Mouse (Mus musculus): ENCODE data around the gene Ccnc. TPM values are rescaled to one million over a fixed set of nuclear protein-coding genes. Genes with fewer than 3 reads are reported as not detected.

The Ccnc gene
- total RNA-seq (2021) = 10 to 100 TPM; 31.7 to 35.2 TPM
- long read RNA-seq, experiment 1, transcript Ccnc-202 (12 exons, 3,365 nt) = major isoform, 17 of 29 reads
- long read RNA-seq, experiment 1, partial matches to known transcripts = 4 of 29 reads
- long read RNA-seq, experiment 1, other reads (novel, unspliced or antisense) = 3 of 29 reads
- long read RNA-seq, experiment 2, transcript Ccnc-202 (12 exons, 3,365 nt) = major isoform, 13 of 32 reads
- long read RNA-seq, experiment 2, transcript Ccnc-203 (12 exons, 1,406 nt) = minor isoform, 5 of 32 reads
- long read RNA-seq, experiment 2, partial matches to known transcripts = 3 of 32 reads
- long read RNA-seq, experiment 2, other reads (novel, unspliced or antisense) = 7 of 32 reads

DNA sequence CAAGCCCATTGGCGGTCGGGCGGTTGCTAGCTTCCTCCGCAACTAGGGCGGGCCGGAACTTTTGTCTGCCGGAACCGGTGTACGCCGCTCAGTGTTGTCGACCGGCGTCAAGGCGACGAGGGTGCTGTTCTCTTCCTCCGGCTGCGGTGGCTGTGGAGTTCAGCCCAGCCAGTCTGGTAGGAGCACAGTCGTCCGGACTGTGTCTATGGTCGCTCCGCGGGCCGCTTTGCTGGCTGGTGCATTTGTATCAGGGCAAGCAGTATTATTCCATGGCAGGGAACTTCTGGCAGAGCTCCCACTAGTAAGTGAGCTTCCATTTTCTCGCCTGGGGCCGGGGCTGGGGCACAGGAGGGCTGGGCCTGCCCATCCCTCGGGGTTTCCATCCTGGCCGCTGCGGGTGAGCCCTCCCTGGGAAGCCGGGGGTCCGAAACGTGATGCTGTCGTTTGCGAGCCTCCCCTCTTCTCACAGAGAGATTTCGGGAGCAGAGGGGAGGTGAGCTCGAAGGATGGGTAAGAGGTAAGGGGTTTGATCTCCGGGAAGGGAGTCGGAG lies at the start of gene Ccnc:
Ccnc (plus strand) TSS at position 87 of the 551 bp plus-strand sequence.
- peak within 1 kb of the TSS; percentile 85 for H3K27ac ChIP-seq
- peak; percentile 92 to 94 for DNase-seq (ENCODE audit: extremely low spot score in 1 of 2, low spot score in 2 of 2)
- intact Hi-C loops (cut with DNase I) = loop anchor here (2.0 to 5.0 kb wide), 2 partner anchors 39 to 85 kb away; partner anchors contain the start of genes Tstd3 and Usp45
- TF ChIP-seq CTCF (IDR thresholded peaks at IDR 0.05) = no peak
- H3K4me3 ChIP-seq = peak within 1 kb of the TSS; percentile 82

DNA sequence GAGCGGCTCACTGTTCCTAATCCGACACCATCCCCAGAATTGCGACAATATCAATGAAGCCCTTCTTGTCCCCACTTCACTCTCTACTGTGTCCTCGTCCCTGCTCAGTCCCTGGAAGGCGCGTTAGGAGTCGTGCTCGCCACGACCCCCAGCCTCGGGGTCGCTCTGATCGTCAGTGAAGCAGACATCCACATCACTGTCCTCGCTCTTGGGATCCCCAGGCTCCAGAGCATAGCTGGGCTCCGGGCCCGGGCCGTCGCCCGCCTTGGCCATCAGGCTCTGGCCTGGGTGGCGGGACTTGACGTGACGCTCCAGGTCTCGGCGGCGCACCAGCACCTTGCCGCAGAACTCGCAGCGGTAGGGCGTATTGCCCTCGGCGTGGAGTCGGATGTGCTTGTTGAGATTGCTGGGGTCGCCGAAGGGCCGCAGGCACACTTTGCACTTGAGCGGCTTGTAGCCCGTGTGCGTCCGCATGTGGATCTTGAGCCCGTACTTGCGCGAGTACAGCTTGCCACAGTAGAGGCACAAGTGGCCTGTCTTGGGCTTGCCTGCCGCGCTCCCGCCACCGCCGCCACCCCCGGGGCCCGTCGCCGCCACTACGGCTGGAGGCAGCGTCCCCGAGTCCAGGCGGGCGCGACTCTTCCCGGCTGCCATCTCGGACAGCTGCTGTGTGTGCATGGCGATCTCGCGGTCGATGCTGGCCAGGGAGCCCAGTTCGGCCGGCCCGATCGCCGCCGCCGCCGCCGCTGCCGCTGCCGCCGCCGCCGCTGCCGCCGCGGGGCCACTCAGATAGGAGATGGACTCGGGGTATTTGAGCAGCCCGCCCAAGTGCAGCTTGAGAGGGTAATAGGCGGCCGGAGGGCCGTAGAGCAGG lies 49.2 kb upstream of the Ccnc start:
- H3K27ac ChIP-seq = no peak overlapping the region
- intact Hi-C loops (cut with DNase I) = no loop called here
- H3K4me3 ChIP-seq = no peak overlapping the region
- no peak for TF ChIP-seq CTCF (IDR thresholded peaks at IDR 0.05)
- no peak for DNase-seq (ENCODE audit: extremely low spot score in 1 of 2, low spot score in 2 of 2)

DNA sequence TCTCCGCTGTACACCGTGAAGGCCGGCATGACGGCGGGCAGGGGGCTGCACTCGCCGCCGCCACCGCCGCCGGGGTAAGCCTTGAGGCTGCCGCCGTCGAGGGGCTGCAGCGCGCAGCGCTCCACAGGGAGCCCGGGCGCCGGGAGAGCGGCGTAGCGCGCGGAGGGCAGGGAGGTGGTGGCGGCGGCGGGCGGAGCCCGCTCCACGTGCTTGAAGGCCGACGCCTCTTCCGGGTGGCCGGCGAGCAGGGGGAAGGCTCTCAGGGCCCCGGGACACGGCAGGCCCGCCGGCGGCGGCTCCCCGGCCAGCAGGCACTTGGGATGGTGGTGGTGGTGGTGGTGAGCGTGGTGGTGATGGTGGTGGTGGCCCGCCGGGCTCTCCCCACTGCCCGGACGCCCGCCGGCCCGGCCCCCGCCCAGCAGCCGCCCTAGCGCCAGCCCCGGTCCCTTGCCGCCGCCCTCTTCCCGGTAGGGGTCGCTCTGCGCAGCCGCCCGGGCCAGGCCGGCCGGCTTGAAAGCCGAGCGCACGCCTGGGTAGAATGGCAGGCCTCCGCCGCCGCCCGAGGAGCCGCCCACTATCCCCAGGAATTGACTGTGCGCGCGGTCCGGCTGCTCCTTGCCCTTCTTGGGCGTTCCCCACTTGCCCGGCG lies 48.4 kb upstream of the Ccnc start:
- intact Hi-C loops (cut with DNase I) = no loop called here
- DNase-seq (ENCODE audit: extremely low spot score in 1 of 2, low spot score in 2 of 2) = no peak

DNA sequence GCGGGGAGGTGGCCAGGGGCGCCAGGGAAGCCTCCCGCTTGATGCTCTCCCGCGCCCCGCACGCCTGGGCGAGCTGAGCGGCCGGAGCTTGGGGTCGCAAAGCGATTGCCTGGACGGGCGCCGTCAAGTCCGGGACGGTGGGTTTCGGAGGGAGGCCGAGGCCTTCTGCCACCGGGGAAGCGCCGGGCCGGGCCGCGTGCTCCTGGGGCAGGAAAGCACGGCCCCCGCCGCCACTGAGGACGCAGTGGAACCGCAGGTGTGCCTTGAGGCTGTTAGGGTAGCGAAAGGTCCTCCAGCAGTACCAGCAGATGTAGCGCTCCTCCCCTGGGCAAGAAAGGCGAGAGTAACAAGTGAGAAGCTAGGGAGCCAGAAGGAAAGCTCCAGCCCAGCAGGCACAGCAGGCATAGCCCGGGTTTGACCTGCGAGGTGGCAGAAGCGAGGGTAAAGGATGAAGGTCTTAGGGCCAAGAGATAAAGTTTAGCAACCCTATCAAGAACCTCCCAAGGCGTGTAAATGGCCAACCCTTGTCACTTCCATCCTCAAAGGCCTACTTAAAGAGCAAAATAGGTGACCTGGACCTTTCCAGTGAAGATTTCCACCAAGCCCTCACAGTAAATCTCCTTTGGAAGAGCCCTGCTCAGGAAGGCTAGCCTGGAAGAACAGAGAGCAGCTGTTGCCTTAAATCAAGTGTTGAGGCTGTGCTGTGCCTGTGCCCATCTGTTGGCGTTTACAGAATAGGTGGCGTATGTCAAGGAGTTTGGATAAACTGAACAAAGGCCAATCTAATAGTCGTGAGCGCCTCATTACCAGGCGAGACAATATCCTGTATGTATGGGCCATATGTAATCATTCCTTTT lies 47.6 kb upstream of the Ccnc start:
- H3K4me3 ChIP-seq = no peak overlapping the region
- no peak for TF ChIP-seq CTCF (IDR thresholded peaks at IDR 0.05)
- intact Hi-C loops (cut with DNase I) = no loop called here

More for the DNA sequence above, 48.4 kb upstream of the Ccnc start:
- TF ChIP-seq CTCF (IDR thresholded peaks at IDR 0.05) = no peak; the same call in 1 of the 2 replicates
- Histone ChIP-seq H3K27ac (no peak overlapping the region), H3K4me3 (no peak overlapping the region)

DNA sequence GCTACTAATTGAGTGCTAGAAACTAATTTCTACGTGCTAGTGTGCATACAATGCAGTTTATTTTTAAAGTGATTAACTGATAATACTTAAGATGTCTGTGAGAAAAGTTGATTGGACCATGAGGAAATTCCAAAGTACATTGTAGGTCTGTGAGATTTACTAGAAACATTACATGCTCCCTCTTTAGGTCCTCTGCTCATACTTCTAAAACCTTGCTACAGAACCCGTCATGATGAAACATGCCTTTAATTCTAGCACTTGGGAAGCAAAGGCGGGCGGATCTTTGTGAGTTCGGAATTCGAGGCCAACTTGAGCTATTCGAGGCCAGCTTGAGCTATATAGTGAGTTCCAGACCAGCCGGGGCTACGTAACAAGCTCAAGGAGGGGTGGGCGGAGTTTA lies 46.5 kb upstream of the Ccnc start:
- Histone ChIP-seq H3K4me3 (no peak overlapping the region), H3K27ac (no peak overlapping the region)
- no peak for DNase-seq (ENCODE audit: extremely low spot score in 1 of 2, low spot score in 2 of 2)
- TF ChIP-seq CTCF (IDR thresholded peaks at IDR 0.05) = no peak
- intact Hi-C loops (cut with DNase I) = no loop called here

More for the DNA sequence above, 47.6 kb upstream of the Ccnc start:
- H3K27ac ChIP-seq = no peak overlapping the region
- no peak for DNase-seq (ENCODE audit: extremely low spot score in 1 of 2, low spot score in 2 of 2)

DNA sequence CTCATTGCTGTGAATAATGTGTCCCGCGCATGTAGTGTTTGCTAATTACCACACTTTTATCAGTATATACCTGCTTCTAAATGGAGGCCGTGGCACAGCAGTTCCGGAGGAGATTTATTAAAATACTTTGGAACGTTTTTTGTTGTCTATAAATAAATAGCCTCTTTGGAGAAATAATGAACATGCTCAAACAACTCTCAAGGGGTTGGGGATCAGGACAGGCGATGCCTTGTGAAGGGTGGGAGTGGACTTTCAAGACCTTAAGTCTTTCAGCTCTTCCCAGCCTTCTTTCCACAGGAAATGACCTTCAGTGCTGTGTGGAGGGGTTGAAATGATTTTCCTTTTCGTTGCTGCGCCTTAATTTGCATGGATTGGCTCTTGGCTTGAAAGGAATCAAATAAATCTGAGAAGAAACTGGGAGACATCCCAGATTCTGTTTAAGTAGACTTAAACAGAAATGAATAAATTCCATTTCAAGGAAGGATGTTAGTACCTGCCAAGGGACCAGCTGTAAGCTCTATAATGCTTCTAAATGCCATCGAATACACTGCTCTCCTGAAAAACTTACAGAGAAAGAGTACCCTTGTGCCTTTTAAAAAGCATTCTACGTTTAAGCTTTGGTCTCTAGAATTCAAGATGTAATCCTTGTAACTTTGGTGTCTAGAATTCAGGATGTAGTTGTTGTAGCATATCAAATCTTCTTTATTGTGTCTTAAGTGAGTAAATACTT lies 44.9 kb upstream of the Ccnc start:
- no peak overlapping the region for H3K27ac ChIP-seq
- no peak for TF ChIP-seq CTCF (IDR thresholded peaks at IDR 0.05)
- DNase-seq (ENCODE audit: extremely low spot score in 1 of 2, low spot score in 2 of 2) = no peak
- H3K4me3 ChIP-seq = no peak overlapping the region
- intact Hi-C loops (cut with DNase I) = no loop called here

DNA sequence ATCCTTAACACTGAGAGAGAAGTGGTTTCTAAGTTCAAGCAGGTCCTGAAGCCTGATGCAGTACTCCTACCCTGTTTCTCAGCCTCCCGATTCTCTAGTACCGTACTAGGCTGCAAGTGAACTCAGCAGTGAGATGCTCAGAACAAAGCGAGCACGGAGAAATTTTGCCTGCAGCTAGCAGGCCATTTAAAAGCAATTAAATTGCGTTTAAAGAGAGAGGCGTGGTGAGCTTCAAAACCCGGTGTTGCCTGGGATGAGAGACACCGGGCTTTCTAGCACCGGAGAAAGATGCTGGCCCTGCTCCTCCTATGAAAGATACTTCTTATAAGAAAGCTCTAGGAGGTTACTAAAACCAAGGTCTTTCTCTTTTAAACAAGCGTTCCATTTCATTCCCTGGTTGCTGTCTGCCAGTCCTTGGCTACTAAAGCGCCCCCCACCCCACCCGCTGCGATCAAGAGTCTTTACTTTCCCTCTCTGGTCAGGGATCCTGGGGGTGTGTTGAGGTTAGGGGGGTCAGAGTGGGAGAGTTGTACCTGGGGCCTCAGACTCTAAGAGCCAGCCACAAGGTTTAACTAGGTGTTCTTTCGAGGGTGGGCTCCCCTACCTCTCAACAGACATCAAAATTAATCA lies 43.0 kb upstream of the Ccnc start:
- H3K4me3 ChIP-seq = no peak overlapping the region
- DNase-seq (ENCODE audit: extremely low spot score in 1 of 2, low spot score in 2 of 2) = no peak
- TF ChIP-seq CTCF (IDR thresholded peaks at IDR 0.05) = no peak
- intact Hi-C loops (cut with DNase I) = no loop called here
- H3K27ac ChIP-seq = no peak overlapping the region

DNA sequence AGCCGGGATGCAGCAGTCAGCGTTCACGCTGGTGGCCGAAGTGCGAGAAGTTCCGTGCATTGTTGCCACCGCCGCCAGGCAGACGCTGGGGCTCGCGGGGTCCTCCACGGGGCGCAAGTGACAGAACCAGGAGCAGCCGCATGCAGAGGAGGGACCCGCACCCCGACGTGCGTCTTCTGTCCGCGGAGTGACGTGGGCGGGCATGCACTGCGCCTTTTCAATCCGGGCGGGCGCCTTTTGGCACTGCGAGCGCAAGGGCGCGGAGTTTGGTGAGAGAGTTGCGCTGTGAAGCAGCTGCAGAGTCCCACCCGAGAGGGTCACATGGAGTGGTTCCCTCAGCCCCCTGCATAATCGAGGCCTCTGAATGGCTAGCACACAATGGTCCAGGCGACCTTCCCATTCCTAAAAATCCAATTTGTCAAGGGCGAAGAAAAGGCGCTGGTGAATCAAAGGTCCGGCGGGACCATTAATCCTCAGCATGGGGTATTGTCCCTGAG lies 41.9 kb upstream of the Ccnc start, which contains the start of gene Prdm13:
Prdm13 (minus strand) TSS at position 369 of the 497 bp plus-strand sequence.
- no peak within 1 kb of the TSS for H3K4me3 ChIP-seq
- TF ChIP-seq CTCF (IDR thresholded peaks at IDR 0.05) = no peak
- no peak for DNase-seq (ENCODE audit: extremely low spot score in 1 of 2, low spot score in 2 of 2)
- intact Hi-C loops (cut with DNase I) = no loop called here
- H3K27ac ChIP-seq = no peak within 1 kb of the TSS

DNA sequence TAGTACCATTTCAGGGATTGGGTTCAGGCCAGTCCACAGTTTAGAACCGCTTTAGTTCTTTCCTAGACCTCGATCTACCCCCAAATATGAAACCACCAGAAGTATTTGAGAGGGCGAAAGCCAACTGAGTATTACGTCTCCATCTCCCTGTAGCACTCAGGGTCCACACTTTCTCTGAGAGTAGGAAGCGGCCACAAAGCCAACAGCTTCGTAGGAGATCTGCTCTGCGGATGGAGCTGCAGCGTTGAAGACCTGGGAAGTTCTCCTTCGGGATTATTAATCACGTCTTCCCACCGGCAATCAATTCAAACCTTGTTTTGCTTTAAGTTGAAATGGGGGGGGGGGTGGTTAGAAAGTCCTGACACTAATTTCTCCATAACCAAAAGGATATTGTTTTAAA lies 41.1 kb upstream of the Ccnc start:
- TF ChIP-seq CTCF (IDR thresholded peaks at IDR 0.05) = no peak
- intact Hi-C loops (cut with DNase I) = no loop called here
- Histone ChIP-seq H3K4me3 (no peak overlapping the region), H3K27ac (no peak overlapping the region)
- DNase-seq (ENCODE audit: extremely low spot score in 1 of 2, low spot score in 2 of 2) = no peak

DNA sequence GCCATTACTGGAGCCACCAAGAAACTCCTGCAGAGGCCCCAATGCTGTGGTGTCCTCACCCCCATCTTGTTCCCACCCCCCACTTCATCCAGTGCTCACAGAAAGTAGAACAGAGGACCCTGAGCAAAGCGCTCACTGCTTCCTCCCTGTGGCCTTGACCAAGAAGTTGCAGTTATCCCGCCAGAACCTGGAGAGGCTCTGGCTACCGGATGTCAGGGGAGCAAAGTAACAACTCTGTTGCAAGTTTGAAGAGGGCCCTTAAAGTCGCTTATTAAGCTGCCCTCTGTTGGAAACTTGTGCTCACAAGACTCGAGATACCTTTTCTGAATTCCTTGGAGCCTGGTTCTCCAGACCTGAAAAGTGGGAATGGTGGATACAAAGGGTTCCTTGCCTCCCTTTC lies 40.6 kb upstream of the Ccnc start:
- Histone ChIP-seq H3K27ac (no peak overlapping the region), H3K4me3 (no peak overlapping the region)
- TF ChIP-seq CTCF (IDR thresholded peaks at IDR 0.05) = no peak; the same call in none of the 2 replicates
- intact Hi-C loops (cut with DNase I) = no loop called here
- no peak for DNase-seq (ENCODE audit: extremely low spot score in 1 of 2, low spot score in 2 of 2)
